Mouse (Mus musculus): ENCODE measurements around the gene Pdcd7. TPM values are rescaled to one million over a fixed set of nuclear protein-coding genes. Genes with fewer than 3 reads are reported as not detected.

Gene Pdcd7
- polyA plus RNA-seq (2015; fragmentation: Nextera tagmentation; extraction: Ambion mirVana), result 10.9 and 11.4 TPM in 2 replicates

GRCm38 (mm10) chr9:65345854-65346475 is at the start of gene Pdcd7:
TSS of gene Pdcd7 (plus strand) at chr9:65346104.
- H3K4me2 ChIP-seq (replicated peaks), result peak within 1 kb of the TSS; percentile 85
- WGBS, result 1% methylated on average over 46 of the region's 59 CpGs
- H3K9ac ChIP-seq, result peak within 1 kb of the TSS; percentile 99
- no peaks in the 10 kb centered on the region for H3K9me3 ChIP-seq (replicated peaks)
- H3K4me1 ChIP-seq, result peaks cover 12% of the 10 kb centered on the region
- peak within 1 kb of the TSS; percentile 96 for H3K4me3 ChIP-seq (replicated peaks)
- ATAC-seq (ENCODE audit: insufficient number of reproducible peaks, low FRiP score, low TSS enrichment, low read depth), result peak; percentile 93
- H3K36me3 ChIP-seq, result no peaks in the 10 kb centered on the region
- H3K27me3 ChIP-seq, result no peaks in the 10 kb centered on the region
- peak within 1 kb of the TSS; percentile 96 for H3K27ac ChIP-seq (replicated peaks)

DNA sequence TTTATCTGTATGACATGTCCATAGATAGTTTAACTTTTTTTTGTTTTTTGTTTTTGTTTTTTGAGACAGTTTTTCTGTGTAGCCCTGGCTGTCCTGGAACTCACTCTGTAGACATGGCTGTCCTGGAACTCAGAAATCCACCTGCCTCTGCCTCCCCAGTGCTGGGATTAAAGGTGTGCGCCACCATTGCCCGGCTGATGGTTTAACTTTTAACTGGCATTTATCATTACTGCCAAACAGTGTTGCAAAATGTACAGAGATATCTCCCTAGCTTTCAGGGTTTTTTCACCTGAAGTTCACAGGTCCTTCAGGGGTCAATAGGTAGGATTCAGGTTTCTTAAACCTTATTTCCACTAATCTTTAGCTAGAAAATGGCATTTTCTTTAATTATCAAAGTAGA is 48.8 kb upstream of the Pdcd7 start:
- ATAC-seq (ENCODE audit: insufficient number of reproducible peaks, low FRiP score, low TSS enrichment, low read depth), result no peak
- peaks cover 16% of the 10 kb centered on the region for H3K4me1 ChIP-seq

GRCm38 (mm10) chr9:65298761-65299160 is 47.1 kb upstream of the Pdcd7 start:
- peaks cover 45% of the 10 kb centered on the region for H3K36me3 ChIP-seq
- H3K27me3 ChIP-seq, result no peaks in the 10 kb centered on the region
- no peak overlapping the region for H3K9ac ChIP-seq
- no peak overlapping the region for H3K27ac ChIP-seq (replicated peaks)
- ATAC-seq (ENCODE audit: insufficient number of reproducible peaks, low FRiP score, low TSS enrichment, low read depth), result no peak
- H3K4me2 ChIP-seq (replicated peaks), result no peak overlapping the region
- no peaks in the 10 kb centered on the region for H3K9me3 ChIP-seq (replicated peaks)
- peaks cover 9% of the 10 kb centered on the region for H3K4me1 ChIP-seq
- no peak overlapping the region for H3K4me3 ChIP-seq (replicated peaks)
- 73% methylated on average over 3 of the region's 3 CpGs for WGBS

More for the DNA sequence above, 48.8 kb upstream of the Pdcd7 start:
- Histone ChIP-seq H3K9ac (no peak overlapping the region), H3K36me3 (peaks cover 28% of the 10 kb centered on the region), H3K27ac (replicated peaks) (no peak overlapping the region), H3K4me3 (replicated peaks) (no peak overlapping the region), H3K27me3 (no peaks in the 10 kb centered on the region), H3K9me3 (replicated peaks) (no peaks in the 10 kb centered on the region), H3K4me2 (replicated peaks) (no peak overlapping the region)
- 99% methylated on average over 2 of the region's 2 CpGs for WGBS

DNA sequence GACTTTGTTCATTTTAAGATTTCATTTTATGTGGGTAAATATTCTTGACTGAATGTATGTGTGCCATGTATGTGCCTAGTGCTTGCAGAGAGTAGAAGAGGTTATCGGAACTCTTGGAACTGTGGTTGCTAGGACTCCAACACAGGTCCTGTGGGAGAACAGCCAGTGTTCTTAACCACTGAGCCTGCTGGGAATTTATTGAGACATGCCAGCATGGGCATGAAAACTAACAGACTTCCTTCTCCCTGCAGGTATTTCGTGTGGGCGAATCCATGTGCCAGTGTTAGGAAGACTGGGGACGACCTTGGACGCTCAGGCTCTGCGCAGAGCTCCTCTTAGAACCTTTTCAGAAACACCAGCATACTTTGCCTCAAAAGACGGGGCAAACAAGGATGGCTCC is 46.3 kb upstream of the Pdcd7 start:
- Histone ChIP-seq H3K27ac (replicated peaks) (no peak overlapping the region), H3K36me3 (peaks cover 48% of the 10 kb centered on the region), H3K27me3 (no peaks in the 10 kb centered on the region), H3K4me1 (peaks cover 9% of the 10 kb centered on the region), H3K4me3 (replicated peaks) (no peak overlapping the region), H3K9me3 (replicated peaks) (no peaks in the 10 kb centered on the region), H3K4me2 (replicated peaks) (no peak overlapping the region), H3K9ac (no peak overlapping the region)
- 94% methylated on average over 7 of the region's 7 CpGs for WGBS
- no peak for ATAC-seq (ENCODE audit: insufficient number of reproducible peaks, low FRiP score, low TSS enrichment, low read depth)

- ATAC-seq (ENCODE audit: insufficient number of reproducible peaks, low FRiP score, low TSS enrichment, low read depth), result no peak
- H3K36me3 ChIP-seq, result peaks cover 61% of the 10 kb centered on the region
- WGBS, result 90% methylated on average over 4 of the region's 4 CpGs
Measured at GRCm38 (mm10) chr9:65302327-65302983, 43.4 kb upstream of the Pdcd7 start.

DNA sequence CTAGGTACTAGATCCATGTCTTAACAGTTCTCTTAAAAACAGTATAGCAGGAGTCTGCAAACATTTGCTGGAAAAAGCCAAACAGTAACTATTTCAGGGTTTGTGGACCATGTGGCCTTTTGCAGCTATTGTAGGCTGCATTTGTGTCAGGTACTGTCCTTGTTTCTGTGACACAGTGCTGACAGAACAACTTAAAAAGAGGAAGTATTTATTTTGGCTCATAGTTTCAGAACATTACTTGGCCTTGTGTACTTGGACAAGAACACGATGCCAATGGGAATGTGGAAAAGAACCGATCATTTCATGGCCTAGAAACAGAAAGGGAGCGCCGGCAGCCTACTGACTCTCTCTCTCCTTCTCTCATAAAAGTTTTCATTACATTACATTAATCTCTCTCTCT is 42.3 kb upstream of the Pdcd7 start:
- no peaks in the 10 kb centered on the region for H3K4me1 ChIP-seq
- no peaks in the 10 kb centered on the region for H3K27me3 ChIP-seq
- peaks cover 67% of the 10 kb centered on the region for H3K36me3 ChIP-seq
- no peak overlapping the region for H3K9ac ChIP-seq
- ATAC-seq (ENCODE audit: insufficient number of reproducible peaks, low FRiP score, low TSS enrichment, low read depth), result no peak
- 92% methylated on average over 4 of the region's 4 CpGs for WGBS
- H3K4me3 ChIP-seq (replicated peaks), result no peak overlapping the region
- H3K27ac ChIP-seq (replicated peaks), result no peak overlapping the region
- no peaks in the 10 kb centered on the region for H3K9me3 ChIP-seq (replicated peaks)
- no peak overlapping the region for H3K4me2 ChIP-seq (replicated peaks)

More at GRCm38 (mm10) chr9:65302327-65302983, 43.4 kb upstream of the Pdcd7 start:
- Histone ChIP-seq H3K4me2 (replicated peaks) (no peak overlapping the region), H3K4me3 (replicated peaks) (no peak overlapping the region), H3K9ac (no peak overlapping the region), H3K9me3 (replicated peaks) (no peaks in the 10 kb centered on the region), H3K27ac (replicated peaks) (no peak overlapping the region), H3K27me3 (no peaks in the 10 kb centered on the region), H3K4me1 (no peaks in the 10 kb centered on the region)

DNA sequence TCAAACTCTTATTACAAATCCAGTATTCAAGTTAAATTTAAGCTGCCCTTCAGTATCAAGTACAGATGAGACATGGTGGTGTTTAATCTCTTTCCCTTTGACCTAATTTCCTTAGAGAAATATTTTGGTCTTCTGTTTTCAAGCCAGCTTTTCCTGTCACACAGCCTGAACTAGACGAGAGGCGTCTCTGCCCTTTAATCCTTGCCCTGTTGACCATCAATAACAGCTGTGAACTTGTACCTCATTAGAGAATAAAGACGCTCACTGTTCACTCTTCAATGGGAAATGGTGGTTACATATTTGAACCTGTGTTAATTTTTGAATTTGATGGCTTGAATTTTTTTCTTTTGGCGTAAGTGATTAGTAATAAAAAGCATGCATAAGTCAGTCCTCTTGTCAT is 41.6 kb upstream of the Pdcd7 start:
- H3K4me1 ChIP-seq, result no peaks in the 10 kb centered on the region
- no peak for ATAC-seq (ENCODE audit: insufficient number of reproducible peaks, low FRiP score, low TSS enrichment, low read depth)
- H3K4me3 ChIP-seq (replicated peaks), result no peak overlapping the region
- 77% methylated on average over 4 of the region's 4 CpGs for WGBS
- no peaks in the 10 kb centered on the region for H3K9me3 ChIP-seq (replicated peaks)
- H3K9ac ChIP-seq, result no peak overlapping the region
- H3K27me3 ChIP-seq, result no peaks in the 10 kb centered on the region
- H3K4me2 ChIP-seq (replicated peaks), result no peak overlapping the region
- H3K36me3 ChIP-seq, result peaks cover 71% of the 10 kb centered on the region
- no peak overlapping the region for H3K27ac ChIP-seq (replicated peaks)

DNA sequence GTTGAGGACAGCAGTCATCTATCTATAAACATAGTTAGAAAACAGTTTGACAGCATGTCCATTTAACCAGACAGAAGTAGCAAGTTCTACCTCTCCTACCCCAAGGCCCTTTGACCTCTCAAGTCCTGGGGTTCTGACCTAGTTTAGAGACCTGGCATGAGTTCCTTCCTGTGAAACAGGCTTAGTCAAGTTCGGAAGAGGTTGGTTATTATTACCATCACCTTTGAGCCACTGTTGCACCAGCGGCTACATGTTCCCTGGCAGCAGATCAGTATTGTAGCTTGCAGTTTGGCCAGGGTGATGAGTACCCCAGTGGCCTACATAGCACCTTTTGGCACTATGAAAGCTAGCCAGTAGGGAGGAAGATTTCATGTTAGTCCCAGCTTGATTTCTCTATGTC is 39.2 kb upstream of the Pdcd7 start:
- Histone ChIP-seq H3K36me3 (peaks cover 68% of the 10 kb centered on the region), H3K4me1 (no peaks in the 10 kb centered on the region), H3K27me3 (no peaks in the 10 kb centered on the region), H3K9ac (no peak overlapping the region), H3K27ac (replicated peaks) (no peak overlapping the region), H3K4me3 (replicated peaks) (no peak overlapping the region), H3K4me2 (replicated peaks) (no peak overlapping the region), H3K9me3 (replicated peaks) (no peaks in the 10 kb centered on the region)
- 94% methylated on average over 2 of the region's 2 CpGs for WGBS
- ATAC-seq (ENCODE audit: insufficient number of reproducible peaks, low FRiP score, low TSS enrichment, low read depth), result no peak; the same call in 1 of the 2 replicates

DNA sequence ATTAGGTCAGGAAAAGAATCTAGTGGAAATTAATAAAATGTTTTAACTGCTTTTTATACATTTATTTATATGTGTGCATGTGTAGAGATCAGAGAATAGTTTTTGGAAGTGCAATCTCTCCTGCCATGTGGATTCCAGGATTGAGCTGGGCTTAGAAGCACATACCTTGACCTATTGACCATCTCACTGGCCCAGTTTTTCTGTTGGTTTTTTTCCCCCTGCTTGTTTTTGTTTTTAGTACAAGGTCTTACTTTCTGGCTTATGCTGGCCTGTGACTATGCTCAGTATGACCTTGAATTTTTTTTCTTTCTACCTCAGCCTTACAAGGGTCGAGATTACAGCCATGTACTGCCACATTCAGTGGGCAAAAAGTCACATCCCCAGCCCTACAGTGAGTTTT is 37.9 kb upstream of the Pdcd7 start:
- Histone ChIP-seq H3K9me3 (replicated peaks) (no peaks in the 10 kb centered on the region), H3K27ac (replicated peaks) (no peak overlapping the region), H3K4me1 (no peaks in the 10 kb centered on the region), H3K4me3 (replicated peaks) (no peak overlapping the region), H3K9ac (no peak overlapping the region), H3K27me3 (no peaks in the 10 kb centered on the region), H3K4me2 (replicated peaks) (no peak overlapping the region), H3K36me3 (peaks cover 69% of the 10 kb centered on the region)
- 80% methylated on average over 1 of the region's 1 CpGs for WGBS
- ATAC-seq (ENCODE audit: insufficient number of reproducible peaks, low FRiP score, low TSS enrichment, low read depth), result no peak

- H3K4me1 ChIP-seq, result no peaks in the 10 kb centered on the region
Measured at GRCm38 (mm10) chr9:65312669-65313357, 33.1 kb upstream of the Pdcd7 start.

DNA sequence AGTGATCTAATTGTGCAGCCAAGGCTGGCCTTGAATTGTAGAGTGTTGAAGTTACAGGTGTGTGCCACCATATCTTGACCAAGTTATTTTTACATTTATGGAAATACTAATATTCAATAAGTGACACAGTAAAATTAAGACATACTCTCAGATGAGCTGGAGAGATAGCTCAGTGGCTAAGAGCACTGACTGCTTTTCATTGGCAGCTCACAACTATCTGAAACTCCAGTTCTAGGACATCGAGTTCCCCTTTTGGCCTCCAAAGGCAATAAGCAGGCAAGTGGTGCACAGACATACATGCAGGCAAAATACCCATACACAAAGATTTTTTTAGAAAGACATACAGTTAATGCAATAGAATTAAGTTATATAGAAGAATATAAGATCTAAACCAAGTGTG is 32.1 kb upstream of the Pdcd7 start:
- Histone ChIP-seq H3K4me1 (no peaks in the 10 kb centered on the region), H3K36me3 (peaks cover 60% of the 10 kb centered on the region), H3K4me3 (replicated peaks) (no peak overlapping the region), H3K27me3 (no peaks in the 10 kb centered on the region), H3K9me3 (replicated peaks) (no peaks in the 10 kb centered on the region), H3K9ac (no peak overlapping the region), H3K27ac (replicated peaks) (no peak overlapping the region), H3K4me2 (replicated peaks) (no peak overlapping the region)
- no peak for ATAC-seq (ENCODE audit: insufficient number of reproducible peaks, low FRiP score, low TSS enrichment, low read depth)
- WGBS, result 96% methylated on average over 1 of the region's 1 CpGs

More at GRCm38 (mm10) chr9:65312669-65313357, 33.1 kb upstream of the Pdcd7 start:
- Histone ChIP-seq H3K4me2 (replicated peaks) (no peak overlapping the region), H3K9ac (no peak overlapping the region; the same call in 1 of the 2 replicates), H3K27me3 (no peaks in the 10 kb centered on the region), H3K27ac (replicated peaks) (no peak overlapping the region), H3K9me3 (replicated peaks) (no peaks in the 10 kb centered on the region), H3K4me3 (replicated peaks) (no peak overlapping the region), H3K36me3 (peaks cover 61% of the 10 kb centered on the region)
- ATAC-seq (ENCODE audit: insufficient number of reproducible peaks, low FRiP score, low TSS enrichment, low read depth), result peak; percentile 19; the same call in 1 of the 2 replicates
- 97% methylated on average over 4 of the region's 4 CpGs for WGBS

Measured in embryonic facial prominence, embryonic 15.5 days (tissue).